Mouse (Mus musculus) forelimb bud, embryonic 11.5 days (tissue): ENCODE measurements around the gene Dus1l.
A peak's percentile ranks its signal among the peaks of the same experiment; 100 is the strongest.
"Not testable (repeated sequence)": the region's sequence is repeated elsewhere in the genome, so short reads cannot be mapped to it uniquely, and the experiment has no call there.

Source experiments
- DNase-seq: peaks from one replicate; pipeline ENCODE4 v3.0.0-alpha.2; 2012; ENCODE audit warnings: low read depth, low spot score

Dus1l gene

GRCm38 (mm10) chr11:120795756-120796613 lies at the start of gene Dus1l:
TSS of gene Dus1l (minus strand) at chr11:120796403.
- DNase-seq = peak; percentile 99

- DNase-seq = no peak
Observed at GRCm38 (mm10) chr11:120844329-120844728, 48.1 kb upstream of the Dus1l start.

- no peak for DNase-seq
Observed at GRCm38 (mm10) chr11:120833555-120834280, 37.5 kb upstream of the Dus1l start.

GRCm38 (mm10) chr11:120832962-120833361 lies 36.8 kb upstream of the Dus1l start:
- DNase-seq = not testable (repeated sequence)

- DNase-seq = no peak
Observed at GRCm38 (mm10) chr11:120831659-120832440, 35.6 kb upstream of the Dus1l start.

- no peak for DNase-seq
Observed at GRCm38 (mm10) chr11:120830686-120831085, 34.5 kb upstream of the Dus1l start.

- no peak for DNase-seq
Observed at GRCm38 (mm10) chr11:120829757-120830532, 33.7 kb upstream of the Dus1l start.

- no peak for DNase-seq
Observed at GRCm38 (mm10) chr11:120828416-120828815, 32.2 kb upstream of the Dus1l start.

GRCm38 (mm10) chr11:120826016-120826953 lies 30.1 kb upstream of the Dus1l start:
- no peak for DNase-seq

GRCm38 (mm10) chr11:120825289-120825863 lies 29.2 kb upstream of the Dus1l start:
- DNase-seq = peak; percentile 21

GRCm38 (mm10) chr11:120824787-120825288 lies 28.6 kb upstream of the Dus1l start:
- no peak for DNase-seq

GRCm38 (mm10) chr11:120823956-120824786 lies 28.0 kb upstream of the Dus1l start, which contains the start of gene Fasn:
TSS of gene Fasn (minus strand) at chr11:120824547.
- peak; percentile 96 for DNase-seq

- DNase-seq = no peak
Observed at GRCm38 (mm10) chr11:120823551-120823947, 27.3 kb upstream of the Dus1l start.

- DNase-seq = no peak
Observed at GRCm38 (mm10) chr11:120822831-120823550, 26.8 kb upstream of the Dus1l start.

GRCm38 (mm10) chr11:120822321-120822720 lies 26.1 kb upstream of the Dus1l start:
- DNase-seq = no peak

GRCm38 (mm10) chr11:120821076-120821922 lies 25.1 kb upstream of the Dus1l start:
- no peak for DNase-seq

- no peak for DNase-seq
Observed at GRCm38 (mm10) chr11:120820546-120820945, 24.3 kb upstream of the Dus1l start.
